In the genomic region with DNA sequence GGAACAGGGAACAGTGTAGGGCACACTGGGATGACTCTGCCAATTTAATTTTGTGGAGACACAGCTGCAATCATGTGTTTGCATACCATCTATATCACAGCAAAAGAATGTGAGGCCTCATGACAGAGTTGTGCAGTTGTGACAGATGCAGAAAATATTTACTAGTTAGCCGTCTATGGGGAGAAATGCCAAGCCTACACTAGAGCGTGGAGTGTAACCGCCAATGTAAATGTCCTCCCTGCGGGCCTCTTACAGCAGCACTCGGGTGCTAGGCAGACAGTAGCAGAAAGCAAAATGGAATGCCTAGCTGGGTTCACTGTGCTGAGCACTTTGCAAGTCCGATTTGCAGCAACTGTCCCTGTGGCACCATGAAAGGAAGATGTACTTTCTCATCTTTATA, we compare ENCODE assay signal across 18 mouse cellular contexts.
"Had no signal": no experiment of that assay in that cellular context is flagged by ENCODE, and none has a peak within 500 bp of the region (broad histone marks: within the 10 kb centered on the region; RNA-seq: fewer than 3 reads in every experiment).

No protein-coding gene starts in this region.

- H3K4me1 ChIP-seq: liver, embryonic 13.5 days; liver, embryonic 15.5 days; lung, embryonic 15.5 days; megakaryocyte, embryonic 14.5 days; midbrain, embryonic 15.5 days; neural tube, embryonic 13.5 days; stomach, embryonic 15.5 days had no signal

- H3K27ac ChIP-seq: liver, embryonic 13.5 days; liver, embryonic 15.5 days; lung, embryonic 15.5 days; macrophage; midbrain, embryonic 13.5 days; midbrain, embryonic 15.5 days; neural tube, embryonic 13.5 days; stomach, embryonic 15.5 days; stomach, postnatal 0 days had no signal

- H3K4me2 ChIP-seq: liver, embryonic 13.5 days; liver, embryonic 15.5 days; lung, embryonic 15.5 days; midbrain, embryonic 11.5 days; midbrain, embryonic 13.5 days; midbrain, embryonic 15.5 days; neural tube, embryonic 13.5 days; stomach, embryonic 15.5 days had no signal

- H3K36me3 ChIP-seq: liver, embryonic 15.5 days; lung, embryonic 15.5 days; midbrain, embryonic 15.5 days; stomach, embryonic 15.5 days had no signal

- H3K27me3 ChIP-seq: liver, embryonic 13.5 days; liver, embryonic 15.5 days; lung, embryonic 15.5 days; megakaryocyte, embryonic 14.5 days; midbrain, embryonic 13.5 days; midbrain, embryonic 15.5 days; neural tube, embryonic 13.5 days; stomach, embryonic 15.5 days had no signal

- ATAC-seq: liver, postnatal 0 days; midbrain, embryonic 13.5 days; midbrain, embryonic 15.5 days had no signal

- H3K9ac ChIP-seq: liver, embryonic 13.5 days; liver, embryonic 15.5 days; liver, postnatal 0 days; lung, embryonic 15.5 days; midbrain, embryonic 13.5 days; midbrain, embryonic 15.5 days; neural tube, embryonic 13.5 days; stomach, embryonic 15.5 days had no signal

- H3K9me3 ChIP-seq: liver, embryonic 13.5 days; liver, embryonic 15.5 days; lung, embryonic 15.5 days; midbrain, embryonic 15.5 days; stomach, embryonic 15.5 days had no signal

- H3K4me3 ChIP-seq: liver, embryonic 13.5 days; liver, embryonic 15.5 days; lung, embryonic 15.5 days; megakaryocyte, embryonic 14.5 days; midbrain, embryonic 13.5 days; midbrain, embryonic 15.5 days; neural tube, embryonic 13.5 days; stomach, embryonic 15.5 days had no signal

- DNase-seq: liver, embryonic 13.5 days; liver, postnatal 0 days; lung, postnatal 10 days; lung, postnatal 36 days; right cerebral cortex, postnatal 14 days; thymus, adult 2 months; thymus, postnatal 25 days; thymus, postnatal 4 days had no signal
